Mouse (Mus musculus) heart, embryonic 15.5 days (tissue): ENCODE measurements around the gene Dapk1. TPM values are rescaled to one million over a fixed set of nuclear protein-coding genes. Genes with fewer than 3 reads are reported as not detected.
A peak's percentile ranks its signal among the peaks of the same experiment; 100 is the strongest.

ENCODE experiments used
- ATAC-seq: fragments of 200-750 bp; cut with Nextera tagmentation; replicated peaks from 2 replicates; pipeline ENCODE4 v1.8.0; 2017; ENCODE audit warnings: low read depth, moderate TSS enrichment; ENCODE audit not compliant: insufficient number of reproducible peaks, insufficient read depth, low FRiP score
- H3K27ac ChIP-seq: fragments of 300-500 bp; sonication (generic); 2 replicates; pipeline ENCODE4 v1.5.1; 2015; ENCODE audit warnings: mild to moderate bottlenecking, inconsistent platforms
- H3K27me3 ChIP-seq: fragments of 300-500 bp; sonication (generic); 2 replicates; pipeline ENCODE4 v1.6.1; 2015; ENCODE audit warnings: inconsistent platforms
- H3K36me3 ChIP-seq: fragments of 300-500 bp; sonication (generic); 2 replicates; pipeline ENCODE4 v1.6.1; 2015; ENCODE audit warnings: mild to moderate bottlenecking, inconsistent platforms
- H3K4me1 ChIP-seq: fragments of 300-500 bp; sonication (generic); replicated peaks from 2 replicates; pipeline ENCODE4 v1.6.1; 2015; ENCODE audit warnings: inconsistent platforms
- H3K4me2 ChIP-seq: fragments of 300-500 bp; sonication (generic); 2 replicates; pipeline ENCODE4 v1.6.1; 2015; ENCODE audit warnings: inconsistent platforms, mild to moderate bottlenecking, moderate library complexity
- H3K4me3 ChIP-seq: fragments of 300-500 bp; sonication (generic); 2 replicates; pipeline ENCODE4 v1.5.1; 2015; ENCODE audit warnings: mild to moderate bottlenecking, inconsistent platforms
- H3K9ac ChIP-seq: fragments of 300-500 bp; sonication (generic); 2 replicates; pipeline ENCODE4 v1.6.1; 2015; ENCODE audit warnings: mild to moderate bottlenecking, inconsistent platforms
- H3K9me3 ChIP-seq: fragments of 300-500 bp; sonication (generic); replicated peaks from 2 replicates; pipeline ENCODE4 v1.6.1; 2016; ENCODE audit warnings: inconsistent platforms
- WGBS: fragments of 180-500 bp; shearing (Covaris S2); methylation state at CpG from one replicate; pipeline ENCODE4 v1.1.7; 2015; ENCODE audit warnings: mixed read lengths; 5-methylcytosine and 5-hydroxymethylcytosine counted together
- polyA plus RNA-seq: library from polyadenylated mRNA; unstranded; fragments of >200 nt; fragmentation: Nextera tagmentation; extraction: Ambion mirVana; gene quantifications from 2 replicates; pipeline ENCODE4 v1.2.1, GENCODE M21; 2015

Gene Dapk1
- polyA plus RNA-seq, 1 experiment from 2014 or later: 7.6 TPM

- no peaks in the 10 kb centered on the region for H3K36me3 ChIP-seq
- no peak for ATAC-seq
- no peaks in the 10 kb centered on the region for H3K9me3 ChIP-seq
- H3K4me1 ChIP-seq: peaks cover 38% of the 10 kb centered on the region
- no peak overlapping the region for H3K9ac ChIP-seq
- H3K4me2 ChIP-seq: no peak overlapping the region
- no peak overlapping the region for H3K27ac ChIP-seq
- no peak overlapping the region for H3K4me3 ChIP-seq
- 18% methylated on average over 9 of the region's 9 CpGs for WGBS
- no peaks in the 10 kb centered on the region for H3K27me3 ChIP-seq
These were observed 16.5 kb downstream of the Dapk1 start for GRCm38 (mm10) chr13:60618287-60618686.

GRCm38 (mm10) chr13:60619723-60620122, 18.0 kb downstream of the Dapk1 start:
- Histone ChIP-seq H3K4me3 (no peak overlapping the region), H3K4me2 (no peak overlapping the region), H3K4me1 (peaks cover 35% of the 10 kb centered on the region), H3K9ac (no peak overlapping the region), H3K9me3 (no peaks in the 10 kb centered on the region), H3K27ac (no peak overlapping the region; the same call in 1 of the 2 replicates), H3K36me3 (no peaks in the 10 kb centered on the region), H3K27me3 (no peaks in the 10 kb centered on the region)
- no peak for ATAC-seq
- 27% methylated on average over 6 of the region's 6 CpGs for WGBS

DNA sequence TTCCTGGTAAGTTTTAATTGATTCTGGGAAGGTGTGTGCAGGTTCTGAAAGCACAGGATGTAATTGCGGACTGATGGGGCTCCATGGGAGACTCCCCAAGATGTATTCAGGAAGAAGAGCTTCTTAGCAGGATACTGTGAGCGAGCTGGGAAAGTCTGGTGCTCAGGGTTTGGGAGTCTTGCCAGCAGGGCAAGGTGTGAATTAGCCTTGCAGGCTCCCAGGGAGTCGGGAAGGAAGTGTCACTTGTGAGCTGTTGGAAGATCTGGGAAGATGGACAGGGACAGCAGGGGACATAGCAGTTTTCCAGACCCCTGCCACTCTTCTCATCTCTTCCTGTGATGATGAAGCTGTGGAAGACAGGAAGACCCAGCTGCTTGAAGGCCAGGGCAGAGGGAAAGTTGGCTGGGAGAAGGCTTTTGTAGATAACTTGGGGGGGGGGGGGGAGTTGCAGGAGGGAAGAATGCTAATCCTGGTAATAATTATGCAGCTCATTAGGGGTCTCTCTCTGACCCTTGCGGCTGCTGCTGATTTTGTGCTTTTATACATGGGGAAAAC, 19.7 kb downstream of the Dapk1 start:
- Histone ChIP-seq H3K4me1 (peaks cover 36% of the 10 kb centered on the region), H3K9me3 (no peaks in the 10 kb centered on the region), H3K27ac (no peak overlapping the region), H3K4me2 (no peak overlapping the region), H3K36me3 (no peaks in the 10 kb centered on the region), H3K27me3 (no peaks in the 10 kb centered on the region), H3K9ac (no peak overlapping the region), H3K4me3 (no peak overlapping the region)
- no peak for ATAC-seq
- 46% methylated on average over 4 of the region's 4 CpGs for WGBS

- WGBS: 65% methylated on average over 7 of the region's 7 CpGs
- H3K4me2 ChIP-seq: no peak overlapping the region
- peaks cover 26% of the 10 kb centered on the region for H3K4me1 ChIP-seq
- no peak overlapping the region for H3K9ac ChIP-seq
- no peak overlapping the region for H3K4me3 ChIP-seq
- H3K36me3 ChIP-seq: no peaks in the 10 kb centered on the region
- H3K27me3 ChIP-seq: no peaks in the 10 kb centered on the region
- H3K9me3 ChIP-seq: no peaks in the 10 kb centered on the region
- H3K27ac ChIP-seq: no peak overlapping the region
- no peak for ATAC-seq
These were observed 23.8 kb downstream of the Dapk1 start for GRCm38 (mm10) chr13:60625581-60625980.

DNA sequence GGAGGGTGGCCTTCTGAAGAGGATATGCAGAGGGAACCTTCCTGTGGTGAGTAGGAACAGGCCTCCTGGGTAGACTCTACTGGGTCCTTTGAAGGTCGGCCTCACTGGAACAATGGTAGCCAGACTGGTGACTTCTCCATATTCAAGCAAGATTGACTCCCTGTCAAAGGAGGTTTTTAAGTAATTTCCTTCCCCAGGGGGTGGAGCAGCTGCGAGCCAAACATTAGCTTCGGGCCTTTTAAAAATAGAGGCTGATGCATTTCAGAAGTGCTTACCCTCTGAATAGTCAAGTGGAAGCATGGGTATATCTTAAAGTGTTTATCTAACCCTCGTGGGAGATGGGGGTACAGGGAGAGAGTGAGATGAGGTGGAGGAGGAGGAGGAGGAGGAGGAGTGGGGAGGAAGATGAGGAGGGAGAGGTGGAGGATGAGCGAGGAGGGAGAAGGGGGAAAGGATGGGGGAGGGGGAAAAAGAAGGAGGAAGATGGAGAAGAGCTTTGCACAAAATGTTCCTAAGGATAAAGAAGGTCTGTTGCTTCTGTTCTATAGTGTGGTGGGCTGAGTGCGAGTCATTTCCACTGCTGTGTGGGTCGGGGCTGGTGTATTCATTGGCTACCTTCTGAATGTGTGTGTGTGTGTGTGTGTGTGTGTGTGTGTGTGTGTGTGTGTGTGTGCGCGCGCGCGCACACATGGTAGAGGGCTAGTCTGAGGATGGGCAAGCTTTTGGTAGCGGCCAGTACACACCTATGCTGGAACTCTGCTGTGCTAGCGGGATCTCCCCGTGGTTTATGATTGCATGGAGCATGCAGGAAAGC, 26.3 kb downstream of the Dapk1 start:
- Histone ChIP-seq H3K36me3 (no peaks in the 10 kb centered on the region), H3K4me2 (no peak overlapping the region), H3K4me1 (peaks cover 16% of the 10 kb centered on the region), H3K9me3 (no peaks in the 10 kb centered on the region), H3K27me3 (no peaks in the 10 kb centered on the region), H3K4me3 (no peak overlapping the region), H3K27ac (no peak overlapping the region), H3K9ac (no peak overlapping the region)
- WGBS: 45% methylated on average over 15 of the region's 15 CpGs
- ATAC-seq: no peak

DNA sequence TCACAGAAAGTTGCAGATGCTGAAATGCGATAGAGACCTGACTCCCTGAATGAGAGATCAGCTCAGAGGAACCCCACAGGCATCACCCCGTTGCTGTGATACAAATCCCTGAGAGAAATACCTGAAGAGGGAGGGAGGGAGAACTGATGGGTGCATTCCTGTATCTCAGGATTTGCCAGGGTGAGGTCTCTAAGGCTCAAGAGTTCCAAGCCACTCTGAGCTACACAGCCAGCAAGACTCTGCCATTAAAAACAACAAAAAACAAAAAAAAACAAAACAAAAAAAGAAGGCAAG, 26.9 kb downstream of the Dapk1 start:
- H3K9me3 ChIP-seq: no peaks in the 10 kb centered on the region
- H3K27me3 ChIP-seq: no peaks in the 10 kb centered on the region
- H3K36me3 ChIP-seq: no peaks in the 10 kb centered on the region
- peaks cover 16% of the 10 kb centered on the region for H3K4me1 ChIP-seq
- H3K27ac ChIP-seq: no peak overlapping the region
- H3K4me3 ChIP-seq: no peak overlapping the region
- 20% methylated on average over 2 of the region's 2 CpGs for WGBS
- H3K9ac ChIP-seq: no peak overlapping the region
- no peak for ATAC-seq
- no peak overlapping the region for H3K4me2 ChIP-seq

DNA sequence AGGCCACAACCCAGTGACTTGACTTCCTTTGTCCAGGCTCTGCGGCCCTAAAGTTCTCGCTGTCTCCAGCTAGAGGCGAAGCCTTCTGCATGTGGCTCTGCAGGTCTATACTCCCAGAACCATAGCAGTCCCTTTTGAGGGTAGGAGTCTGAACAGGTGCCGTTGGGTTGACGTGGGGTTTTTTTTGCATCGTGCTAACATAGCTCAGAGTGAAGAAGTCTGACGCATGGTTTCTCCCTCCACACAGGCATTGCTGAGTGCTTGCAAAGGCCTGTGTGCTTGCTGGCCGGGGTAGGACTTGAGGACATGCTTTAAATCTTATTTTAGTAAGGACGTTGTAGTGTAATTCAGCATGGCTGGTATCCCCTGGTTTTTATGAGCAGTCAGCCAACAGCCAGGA, 27.7 kb downstream of the Dapk1 start:
- 87% methylated on average over 9 of the region's 9 CpGs for WGBS
- Histone ChIP-seq H3K4me1 (peaks cover 25% of the 10 kb centered on the region), H3K4me2 (no peak overlapping the region), H3K27me3 (no peaks in the 10 kb centered on the region), H3K4me3 (no peak overlapping the region), H3K9ac (no peak overlapping the region), H3K27ac (no peak overlapping the region), H3K9me3 (no peaks in the 10 kb centered on the region), H3K36me3 (no peaks in the 10 kb centered on the region)
- ATAC-seq: no peak

- no peak overlapping the region for H3K4me2 ChIP-seq
- no peaks in the 10 kb centered on the region for H3K27me3 ChIP-seq
- no peaks in the 10 kb centered on the region for H3K9me3 ChIP-seq
- peaks cover 19% of the 10 kb centered on the region for H3K4me1 ChIP-seq
- peak overlapping the region; percentile 16; the same call in 1 of the 2 replicates for H3K27ac ChIP-seq
- no peak overlapping the region for H3K4me3 ChIP-seq
- H3K36me3 ChIP-seq: no peaks in the 10 kb centered on the region
- no peak overlapping the region for H3K9ac ChIP-seq
- ATAC-seq: peak; percentile 54
- 33% methylated on average over 6 of the region's 6 CpGs for WGBS
These were observed 32.2 kb downstream of the Dapk1 start for GRCm38 (mm10) chr13:60633945-60634344.

DNA sequence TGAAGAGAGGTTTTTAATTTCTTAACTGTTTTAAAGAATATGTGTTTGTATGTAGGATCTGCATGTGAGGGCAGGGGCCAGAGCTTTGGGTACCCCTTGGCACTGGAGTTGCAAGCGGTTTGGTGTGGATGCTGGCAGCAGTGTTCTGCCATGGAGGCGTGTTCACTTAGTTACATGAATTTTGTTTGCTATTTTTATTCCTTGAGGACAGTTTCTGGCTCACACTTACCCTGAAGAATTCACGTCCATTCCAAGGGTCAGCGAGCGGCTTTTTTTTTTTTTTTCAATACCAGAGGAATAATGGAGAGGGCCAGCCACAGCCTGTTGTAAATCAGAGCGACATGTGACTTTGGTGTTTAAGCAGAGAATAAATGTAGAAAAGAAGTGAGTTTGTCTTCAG, 33.9 kb downstream of the Dapk1 start:
- peak; percentile 59; the same call in 1 of the 2 replicates for ATAC-seq
- no peak overlapping the region for H3K4me3 ChIP-seq
- no peaks in the 10 kb centered on the region for H3K9me3 ChIP-seq
- H3K27me3 ChIP-seq: no peaks in the 10 kb centered on the region
- no peak overlapping the region for H3K9ac ChIP-seq
- no peak overlapping the region for H3K27ac ChIP-seq
- no peak overlapping the region for H3K4me2 ChIP-seq
- WGBS: 40% methylated on average over 6 of the region's 6 CpGs
- peaks cover 19% of the 10 kb centered on the region for H3K4me1 ChIP-seq
- H3K36me3 ChIP-seq: no peaks in the 10 kb centered on the region

DNA sequence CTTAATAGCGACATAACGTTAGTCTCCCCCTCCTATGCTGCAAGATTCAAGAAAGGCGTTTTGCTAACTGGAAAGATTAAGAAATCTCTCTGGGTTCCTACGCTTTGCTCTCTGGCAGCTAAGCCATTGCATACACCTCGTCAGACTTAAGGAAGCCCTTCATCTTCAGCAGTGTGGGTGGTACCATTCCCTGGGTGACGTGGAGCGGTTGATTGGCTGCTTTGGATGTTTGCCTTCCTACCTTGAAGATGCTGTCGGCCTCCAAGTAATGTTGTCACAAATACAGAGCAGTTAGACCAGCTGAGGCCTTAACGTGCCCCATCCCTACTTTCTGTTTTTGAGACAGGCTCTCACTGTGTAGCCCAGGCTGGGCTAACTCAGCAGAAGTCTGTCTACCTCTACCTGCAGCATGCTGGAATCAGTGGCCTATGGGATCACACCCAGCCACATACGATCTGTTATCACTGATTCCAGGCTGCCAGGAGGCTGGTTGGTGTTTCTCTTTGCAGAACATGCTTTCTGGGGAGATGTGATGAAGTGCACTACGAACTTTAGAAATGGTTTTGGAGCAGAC, 37.8 kb downstream of the Dapk1 start:
- no peak overlapping the region for H3K4me3 ChIP-seq
- H3K4me2 ChIP-seq: no peak overlapping the region
- H3K27ac ChIP-seq: no peak overlapping the region
- 73% methylated on average over 11 of the region's 11 CpGs for WGBS
- no peaks in the 10 kb centered on the region for H3K9me3 ChIP-seq
- H3K27me3 ChIP-seq: no peaks in the 10 kb centered on the region
- ATAC-seq: no peak; the same call in 1 of the 2 replicates
- no peaks in the 10 kb centered on the region for H3K36me3 ChIP-seq
- peaks cover 14% of the 10 kb centered on the region for H3K4me1 ChIP-seq
- no peak overlapping the region for H3K9ac ChIP-seq

- no peaks in the 10 kb centered on the region for H3K27me3 ChIP-seq
- H3K4me1 ChIP-seq: peaks cover 13% of the 10 kb centered on the region
- no peak overlapping the region for H3K4me2 ChIP-seq
- no peak for ATAC-seq
- no peaks in the 10 kb centered on the region for H3K36me3 ChIP-seq
- H3K4me3 ChIP-seq: no peak overlapping the region
- no peak overlapping the region for H3K9ac ChIP-seq
- no peaks in the 10 kb centered on the region for H3K9me3 ChIP-seq
- no peak overlapping the region for H3K27ac ChIP-seq
- 78% methylated on average over 7 of the region's 7 CpGs for WGBS
These were observed 38.7 kb downstream of the Dapk1 start for GRCm38 (mm10) chr13:60640420-60640819.
